Mouse (Mus musculus) ES-Bruce4 (cell line): ENCODE results near the gene Qrsl1.

Experiments
- CTCF ChIP-seq: IDR thresholded peaks from one replicate; pipeline ENCODE4 v1.8.1; 2011; ENCODE audit warnings: low read depth, low read length
- EP300 ChIP-seq: IDR thresholded peaks from 2 replicates; pipeline ENCODE4 v1.6.1; 2011; ENCODE audit warnings: low read depth, low read length; ENCODE audit not compliant: insufficient read depth
- POLR2A ChIP-seq: IDR thresholded peaks from one replicate; pipeline ENCODE4 v1.8.1; 2011; ENCODE audit warnings: low read length; ENCODE audit not compliant: insufficient read depth

DNA sequence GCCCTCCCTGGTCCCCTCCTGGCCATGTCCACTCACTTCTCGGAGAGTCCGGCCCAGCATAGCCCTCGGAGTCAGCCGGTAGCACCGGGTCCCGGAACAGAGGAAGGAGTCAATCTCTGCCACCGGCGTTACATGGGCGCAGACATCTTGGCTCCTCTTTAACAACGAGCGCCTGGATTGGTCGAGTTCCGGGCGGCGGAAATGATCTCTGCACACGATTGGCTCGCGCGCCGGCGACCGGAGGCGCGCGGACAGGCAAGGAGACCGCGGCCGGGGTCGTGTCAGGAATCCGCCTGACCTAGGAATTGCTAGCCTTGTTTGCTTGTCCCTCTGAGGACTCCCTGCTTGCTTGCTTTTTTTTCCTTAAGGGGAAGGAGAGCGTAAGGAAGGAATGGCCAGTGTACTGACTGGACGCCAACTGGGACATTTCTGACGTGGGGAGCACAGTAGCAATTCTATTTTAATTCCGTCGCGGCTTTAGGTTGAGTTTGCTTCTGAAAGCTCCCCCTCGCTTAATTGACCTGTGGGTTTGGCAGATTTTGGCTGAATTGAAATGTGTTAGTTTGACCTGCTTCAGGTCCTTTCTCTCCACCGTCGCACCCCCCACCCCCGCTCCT is at the start of gene Qrsl1, which contains the start of gene Rtn4ip1:
- TF ChIP-seq CTCF = no peak
- TF ChIP-seq POLR2A = no peak
- no peak for TF ChIP-seq EP300
